Mouse (Mus musculus) heart, adult 2 months (tissue): ENCODE measurements at regions not wholly inside any gene's neighbourhood (a gene's known extent, or its start where the extent isn't known, plus 50 kb on each side); places are given as distances from the start of the nearest gene placed in this dataset.

Experiments
- EP300 ChIP-seq: fragments of 200-500 bp; IDR thresholded peaks from 2 replicates; pipeline ENCODE4 v1.6.1; 2011; ENCODE audit warnings: low read depth, low read length, control low read depth; ENCODE audit not compliant: insufficient read depth
- POLR2A ChIP-seq: fragments of 200-500 bp; IDR thresholded peaks from 2 replicates; pipeline ENCODE4 v1.6.1; 2011; ENCODE audit warnings: mild to moderate bottlenecking, low read depth, low read length, control low read depth; ENCODE audit not compliant: insufficient read depth

DNA sequence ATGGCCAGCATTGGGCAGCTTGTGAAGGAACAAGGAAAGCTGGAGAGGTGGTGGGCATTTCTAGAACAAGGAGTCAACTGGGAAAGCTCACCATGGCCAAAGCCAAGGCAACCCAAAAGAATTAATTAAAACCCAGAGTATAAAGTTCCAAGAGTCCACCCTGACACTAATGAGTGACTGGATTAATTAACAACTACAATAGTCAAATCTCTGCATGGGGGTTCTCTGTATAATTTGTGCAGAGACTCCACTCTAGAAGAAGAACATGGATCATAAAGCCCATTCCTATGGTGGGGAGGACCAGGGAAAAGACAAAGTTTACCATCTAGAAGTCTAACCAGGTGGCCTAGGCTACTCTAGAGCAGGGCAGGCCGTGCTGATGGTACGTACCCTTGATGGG lies 129.3 kb upstream of the Klf3 start:
- no peak for TF ChIP-seq EP300
- TF ChIP-seq POLR2A = no peak
